Mouse (Mus musculus): ENCODE measurements around the gene Ltbp4. TPM values are rescaled to one million over a fixed set of nuclear protein-coding genes. Genes with fewer than 3 reads are reported as not detected.

Gene Ltbp4
- polyA plus RNA-seq, 1 experiment = 77.5 TPM

DNA sequence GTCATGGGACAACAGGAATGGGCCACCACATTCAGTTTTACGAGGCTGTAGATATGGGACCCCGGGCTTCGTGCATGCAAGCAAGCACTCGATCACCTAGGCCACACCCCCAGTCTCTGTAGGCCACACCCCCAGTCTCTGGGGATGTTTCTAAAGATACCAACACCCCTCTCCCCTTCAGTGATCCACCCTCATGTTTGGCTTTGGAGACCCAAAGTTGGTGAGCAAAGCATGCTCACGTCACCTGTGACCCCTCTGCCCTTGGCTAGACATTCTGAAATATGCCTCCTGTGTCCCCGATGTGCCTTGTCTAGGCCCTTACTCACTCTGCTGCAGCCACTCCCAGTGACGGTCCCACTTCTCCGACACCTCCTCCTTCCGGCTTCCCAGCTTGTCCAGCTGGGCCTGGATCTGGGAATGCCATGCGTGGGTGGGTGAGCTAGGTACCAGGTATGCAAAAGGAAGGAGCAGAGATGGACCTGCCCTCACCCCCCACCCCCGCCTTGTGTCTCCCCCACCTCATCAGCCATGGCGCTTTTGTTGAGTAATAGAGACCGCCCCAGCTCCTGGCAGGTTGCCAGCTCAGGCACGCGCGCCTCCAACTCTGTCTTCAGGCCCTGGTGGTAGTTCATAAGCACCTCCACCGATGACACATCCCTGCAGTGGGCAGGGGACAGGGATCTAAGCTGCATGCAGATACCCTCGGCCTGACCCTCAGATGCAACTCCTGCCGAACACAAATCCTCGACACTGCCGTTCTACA lies 28.8 kb upstream of the Ltbp4 start:
- Histone ChIP-seq H3K27me3 (ENCODE audit: control insufficient read depth, insufficient read depth, low read length) (peaks cover 17% of the 10 kb centered on the region), H3K36me3 (ENCODE audit: control insufficient read depth, insufficient read depth, low read length) (no peaks in the 10 kb centered on the region), H3K27ac (ENCODE audit: control insufficient read depth, insufficient read depth, low read length) (no peak overlapping the region), H3K4me1 (replicated peaks; ENCODE audit: control insufficient read depth, insufficient read depth, low read length) (peaks cover 3% of the 10 kb centered on the region; the same call in 1 of the 2 replicates), H3K4me3 (ENCODE audit: control insufficient read depth, insufficient read depth, low read length) (no peak overlapping the region)
- WGBS = 58% methylated on average over 21 of the region's 21 CpGs
- TF ChIP-seq POLR2A (IDR thresholded peaks at IDR 0.05; ENCODE audit: control insufficient read depth, extremely low read depth, insufficient read depth, low read length, poor library complexity) (no peak), CTCF (IDR thresholded peaks at IDR 0.05; ENCODE audit: borderline replicate concordance, control insufficient read depth, extremely low read depth, insufficient read depth, low read length, poor library complexity) (no peak)
- no peak for DNase-seq

DNA sequence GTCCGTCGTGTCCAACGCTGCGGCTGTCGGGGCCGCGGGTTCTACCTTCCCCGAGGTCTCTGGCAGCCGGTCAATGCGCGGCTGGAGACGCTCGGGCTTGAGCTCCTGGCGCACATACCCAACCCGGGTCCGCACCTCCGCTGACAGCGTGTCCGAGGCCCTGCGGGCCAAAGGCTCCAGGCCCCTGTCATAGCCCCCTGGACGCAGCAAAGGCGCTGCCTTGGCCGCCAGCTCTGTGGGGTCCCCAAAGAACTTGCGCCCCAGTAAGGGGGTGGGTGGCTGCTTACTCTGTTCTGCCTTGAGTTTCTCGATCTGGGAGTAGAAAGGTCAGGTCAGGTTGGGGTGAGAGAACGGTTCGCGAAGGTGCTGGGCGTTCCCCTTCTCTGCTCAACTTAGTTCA lies 26.9 kb upstream of the Ltbp4 start:
- Histone ChIP-seq H3K4me3 (ENCODE audit: control insufficient read depth, insufficient read depth, low read length) (no peak overlapping the region), H3K27ac (ENCODE audit: control insufficient read depth, insufficient read depth, low read length) (no peak overlapping the region), H3K27me3 (ENCODE audit: control insufficient read depth, insufficient read depth, low read length) (peaks cover 17% of the 10 kb centered on the region), H3K4me1 (replicated peaks; ENCODE audit: control insufficient read depth, insufficient read depth, low read length) (peaks cover 3% of the 10 kb centered on the region; the same call in 1 of the 2 replicates), H3K36me3 (ENCODE audit: control insufficient read depth, insufficient read depth, low read length) (no peaks in the 10 kb centered on the region)
- WGBS = 13% methylated on average over 29 of the region's 29 CpGs
- TF ChIP-seq POLR2A (IDR thresholded peaks at IDR 0.05; ENCODE audit: control insufficient read depth, extremely low read depth, insufficient read depth, low read length, poor library complexity) (no peak), CTCF (IDR thresholded peaks at IDR 0.05; ENCODE audit: borderline replicate concordance, control insufficient read depth, extremely low read depth, insufficient read depth, low read length, poor library complexity) (no peak)
- no peak for DNase-seq

DNA sequence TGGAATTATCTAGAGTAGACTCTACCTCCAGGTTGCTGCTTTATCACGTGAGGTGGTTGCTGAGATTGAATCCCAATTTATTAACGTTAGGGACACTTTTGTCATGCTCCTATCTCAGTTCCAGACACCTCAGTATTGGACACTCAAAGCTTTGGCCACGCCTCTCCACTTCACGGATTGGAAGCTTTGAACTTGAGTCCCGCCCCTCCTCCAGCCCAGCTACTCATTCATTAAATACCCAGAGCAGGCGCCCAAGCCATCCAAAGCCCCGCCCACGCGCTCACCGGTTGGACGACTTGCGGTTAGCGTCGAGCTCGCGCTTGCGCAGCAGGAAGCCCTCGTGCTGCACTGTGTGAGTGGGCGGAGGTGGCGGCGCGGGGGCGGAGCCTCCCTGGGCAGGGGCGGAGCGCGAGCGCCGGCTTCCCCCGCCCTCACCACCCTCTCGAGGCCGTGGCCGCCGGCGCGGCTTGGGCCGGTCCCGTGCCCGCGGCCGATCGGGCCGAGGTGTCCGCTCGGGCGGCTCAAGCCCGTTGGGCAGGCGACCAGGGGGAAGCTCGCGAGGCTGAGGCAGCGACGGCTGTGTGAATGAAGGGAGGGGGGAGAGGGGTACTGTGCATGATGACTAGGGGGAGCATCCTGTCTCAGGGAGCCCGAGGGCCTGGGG lies 23.9 kb upstream of the Ltbp4 start:
- Histone ChIP-seq H3K36me3 (ENCODE audit: control insufficient read depth, insufficient read depth, low read length) (no peaks in the 10 kb centered on the region), H3K27ac (ENCODE audit: control insufficient read depth, insufficient read depth, low read length) (no peak overlapping the region), H3K4me1 (replicated peaks; ENCODE audit: control insufficient read depth, insufficient read depth, low read length) (peaks cover 17% of the 10 kb centered on the region), H3K4me3 (ENCODE audit: control insufficient read depth, insufficient read depth, low read length) (peak overlapping the region; percentile 40), H3K27me3 (ENCODE audit: control insufficient read depth, insufficient read depth, low read length) (peaks cover 9% of the 10 kb centered on the region)
- TF ChIP-seq CTCF (IDR thresholded peaks at IDR 0.05; ENCODE audit: borderline replicate concordance, control insufficient read depth, extremely low read depth, insufficient read depth, low read length, poor library complexity) (peak; percentile 51; the same call in 1 of the 2 replicates), POLR2A (IDR thresholded peaks at IDR 0.05; ENCODE audit: control insufficient read depth, extremely low read depth, insufficient read depth, low read length, poor library complexity) (no peak)
- DNase-seq = peak; percentile 94
- under 1% methylated on average over 52 of the region's 52 CpGs for WGBS

DNA sequence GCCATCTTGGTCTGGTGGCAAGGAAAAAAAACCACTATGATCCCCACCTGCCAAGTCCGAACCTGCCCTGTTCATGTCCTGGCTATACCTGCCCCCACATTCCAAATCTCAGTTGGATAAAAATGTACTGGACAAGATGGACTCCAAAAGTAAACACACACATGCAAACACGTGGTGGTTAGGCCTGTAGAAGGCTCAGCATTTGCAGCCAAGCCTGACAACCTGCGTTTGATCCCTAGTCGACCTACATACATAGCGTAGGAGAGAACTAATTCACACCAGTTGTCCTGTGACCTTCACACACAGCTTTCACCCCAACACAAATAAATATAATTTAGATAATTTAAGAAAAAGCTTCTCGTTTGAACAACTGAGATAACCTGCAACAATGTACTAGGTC lies 23.3 kb upstream of the Ltbp4 start:
- Histone ChIP-seq H3K27ac (ENCODE audit: control insufficient read depth, insufficient read depth, low read length) (no peak overlapping the region), H3K4me1 (replicated peaks; ENCODE audit: control insufficient read depth, insufficient read depth, low read length) (peaks cover 21% of the 10 kb centered on the region), H3K36me3 (ENCODE audit: control insufficient read depth, insufficient read depth, low read length) (no peaks in the 10 kb centered on the region), H3K27me3 (ENCODE audit: control insufficient read depth, insufficient read depth, low read length) (peaks cover 9% of the 10 kb centered on the region), H3K4me3 (ENCODE audit: control insufficient read depth, insufficient read depth, low read length) (no peak overlapping the region)
- no peak for DNase-seq
- TF ChIP-seq POLR2A (IDR thresholded peaks at IDR 0.05; ENCODE audit: control insufficient read depth, extremely low read depth, insufficient read depth, low read length, poor library complexity) (no peak), CTCF (IDR thresholded peaks at IDR 0.05; ENCODE audit: borderline replicate concordance, control insufficient read depth, extremely low read depth, insufficient read depth, low read length, poor library complexity) (no peak)
- WGBS = 69% methylated on average over 6 of the region's 6 CpGs

DNA sequence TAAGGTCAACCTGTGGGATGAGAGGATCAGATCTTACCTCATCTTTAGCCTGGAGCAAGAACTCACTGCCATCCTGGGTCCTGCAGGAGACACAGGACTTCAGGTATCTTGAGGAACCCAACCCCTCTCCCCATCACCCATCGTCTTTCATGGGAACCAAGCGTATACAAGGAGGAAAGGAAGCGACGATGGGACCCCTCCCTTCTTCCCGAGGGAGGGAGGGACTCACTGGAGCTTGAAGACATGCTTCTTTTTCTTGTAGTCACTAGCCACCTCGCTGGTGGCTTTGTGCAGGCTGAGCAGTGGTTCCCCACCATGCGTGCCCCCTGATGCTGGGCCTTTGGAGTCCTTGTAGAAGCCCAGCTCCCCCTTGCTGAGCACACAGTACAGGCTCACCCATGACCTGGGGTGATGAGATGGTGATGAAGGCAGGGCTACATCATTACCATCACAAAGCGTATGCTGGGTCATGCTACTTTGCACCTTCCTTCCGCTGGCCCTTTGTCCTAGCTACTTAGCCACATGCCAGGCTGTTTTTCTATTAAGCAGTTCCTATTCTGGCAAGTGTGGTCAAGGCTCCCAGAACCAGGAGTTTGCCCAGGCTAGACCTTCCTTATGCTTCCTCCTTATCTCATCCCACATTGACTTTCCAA lies 22.3 kb upstream of the Ltbp4 start:
- Histone ChIP-seq H3K27ac (ENCODE audit: control insufficient read depth, insufficient read depth, low read length) (no peak overlapping the region), H3K36me3 (ENCODE audit: control insufficient read depth, insufficient read depth, low read length) (no peaks in the 10 kb centered on the region), H3K4me1 (replicated peaks; ENCODE audit: control insufficient read depth, insufficient read depth, low read length) (peaks cover 27% of the 10 kb centered on the region), H3K27me3 (ENCODE audit: control insufficient read depth, insufficient read depth, low read length) (peaks cover 6% of the 10 kb centered on the region), H3K4me3 (ENCODE audit: control insufficient read depth, insufficient read depth, low read length) (no peak overlapping the region)
- 96% methylated on average over 9 of the region's 9 CpGs for WGBS
- no peak for DNase-seq
- TF ChIP-seq POLR2A (IDR thresholded peaks at IDR 0.05; ENCODE audit: control insufficient read depth, extremely low read depth, insufficient read depth, low read length, poor library complexity) (no peak), CTCF (IDR thresholded peaks at IDR 0.05; ENCODE audit: borderline replicate concordance, control insufficient read depth, extremely low read depth, insufficient read depth, low read length, poor library complexity) (no peak)

DNA sequence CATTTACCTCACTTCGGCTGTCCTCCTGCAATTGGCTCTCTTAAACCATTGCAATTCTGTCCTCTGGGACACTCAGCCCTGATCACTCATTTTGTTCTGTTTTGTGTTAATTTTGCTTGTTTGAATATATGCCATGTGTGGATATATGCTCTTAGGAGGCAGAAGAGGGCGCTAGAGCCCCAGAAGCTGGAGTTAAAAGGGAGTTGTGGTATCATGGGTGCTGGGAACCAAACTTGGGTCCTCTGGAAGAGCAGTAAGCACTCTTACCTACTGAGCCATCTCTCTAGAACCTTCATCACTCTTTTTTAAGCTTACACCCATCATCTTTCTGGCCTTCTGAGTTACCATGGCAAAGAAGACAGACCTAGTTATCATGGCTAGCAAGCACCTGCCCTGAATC lies 21.7 kb upstream of the Ltbp4 start:
- Histone ChIP-seq H3K27ac (ENCODE audit: control insufficient read depth, insufficient read depth, low read length) (no peak overlapping the region), H3K4me1 (replicated peaks; ENCODE audit: control insufficient read depth, insufficient read depth, low read length) (peaks cover 27% of the 10 kb centered on the region), H3K36me3 (ENCODE audit: control insufficient read depth, insufficient read depth, low read length) (no peaks in the 10 kb centered on the region), H3K27me3 (ENCODE audit: control insufficient read depth, insufficient read depth, low read length) (peaks cover 5% of the 10 kb centered on the region), H3K4me3 (ENCODE audit: control insufficient read depth, insufficient read depth, low read length) (no peak overlapping the region)
- no peak for DNase-seq
- WGBS = 88% methylated on average over 2 of the region's 2 CpGs
- TF ChIP-seq CTCF (IDR thresholded peaks at IDR 0.05; ENCODE audit: borderline replicate concordance, control insufficient read depth, extremely low read depth, insufficient read depth, low read length, poor library complexity) = no peak
- no peak for TF ChIP-seq POLR2A (IDR thresholded peaks at IDR 0.05; ENCODE audit: control insufficient read depth, extremely low read depth, insufficient read depth, low read length, poor library complexity)

Data from thymus, adult 2 months (tissue).